Mouse (Mus musculus): ENCODE data around the gene Usp4. TPM values are rescaled to one million over a fixed set of nuclear protein-coding genes. Genes with fewer than 3 reads are reported as not detected.

Usp4 gene
- total and polyA plus RNA-seq, 2 experiments from 2014 or later, result 112 to 134 TPM

DNA sequence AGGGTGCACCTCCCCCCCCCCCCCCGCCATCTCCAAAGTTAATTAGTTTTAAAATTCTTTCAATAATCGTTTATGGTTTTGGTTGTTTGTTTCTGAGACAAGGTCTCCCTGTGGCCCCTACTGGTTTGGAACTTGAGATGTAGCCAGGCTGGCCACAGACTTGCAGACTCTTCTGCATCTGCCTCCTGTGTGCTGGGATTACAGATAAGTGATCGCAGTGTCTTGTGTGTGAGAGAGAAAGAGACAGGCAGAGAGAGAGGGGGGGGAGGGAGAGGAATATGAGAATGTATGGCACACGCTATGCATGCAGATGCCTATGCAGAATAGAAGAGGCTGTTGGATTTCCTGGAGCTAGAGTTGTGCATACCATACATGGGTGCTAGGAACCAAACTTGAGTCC, 2.1 kb downstream of the Usp4 start:
- Histone ChIP-seq H3K4me3 (ENCODE audit: low read depth, low read length) (no peak overlapping the region), H3K36me3 (ENCODE audit: insufficient read depth) (peaks cover 36% of the 10 kb centered on the region), H3K4me1 (ENCODE audit: insufficient read depth) (0 out of 2 replicates have a peak, but pooled peaks cover 11% of the 10 kb centered on the region), H3K27ac (ENCODE audit: low read depth, low read length) (no peak overlapping the region), H3K9ac (no peak overlapping the region), H3K9me3 (ENCODE audit: low read length) (no peaks in the 10 kb centered on the region), H3K27me3 (ENCODE audit: insufficient read depth, low read length) (no peaks in the 10 kb centered on the region), H3K4me2 (ENCODE audit: low read depth) (no peak overlapping the region)
- no peak for ATAC-seq
- no peak for TF ChIP-seq CTCF (IDR thresholded peaks at IDR 0.05; ENCODE audit: low read depth)
- DNase-seq, result no peak
- WGBS, result 94% methylated on average over 4 of the region's 4 CpGs

- Histone ChIP-seq H3K36me3 (ENCODE audit: insufficient read depth) (peaks cover 79% of the 10 kb centered on the region), H3K4me3 (ENCODE audit: low read depth, low read length) (no peak overlapping the region), H3K9me3 (ENCODE audit: low read length) (no peaks in the 10 kb centered on the region), H3K27ac (ENCODE audit: low read depth, low read length) (no peak overlapping the region), H3K9ac (no peak overlapping the region), H3K4me1 (ENCODE audit: insufficient read depth) (no peaks in the 10 kb centered on the region), H3K4me2 (ENCODE audit: low read depth) (no peak overlapping the region), H3K27me3 (ENCODE audit: insufficient read depth, low read length) (no peaks in the 10 kb centered on the region)
- no peak for ATAC-seq
- TF ChIP-seq CTCF (IDR thresholded peaks at IDR 0.05; ENCODE audit: low read depth), result no peak
- DNase-seq, result no peak
- WGBS, result 93% methylated on average over 9 of the region's 9 CpGs
These were observed 30.6 kb downstream of the Usp4 start for GRCm38 (mm10) chr9:108378234-108378633.

DNA sequence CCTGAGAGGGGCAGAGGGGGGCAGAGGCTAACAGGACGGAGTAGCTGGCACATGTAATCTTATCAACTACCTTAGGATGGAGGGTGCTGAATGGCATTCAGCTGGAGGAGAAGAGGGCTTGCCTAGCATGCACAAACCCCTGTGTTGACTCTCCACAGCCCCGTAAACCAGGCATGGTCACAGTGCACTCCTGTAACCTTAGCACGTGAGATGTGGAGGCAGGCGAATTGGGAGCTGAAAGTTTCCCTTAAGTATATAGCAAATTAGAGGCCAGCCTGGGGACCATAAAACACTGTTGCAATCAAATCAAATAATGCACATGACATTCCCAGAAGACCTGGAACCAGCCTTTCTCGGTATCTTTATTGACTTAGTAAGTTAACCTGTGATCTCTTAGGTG, 31.1 kb downstream of the Usp4 start:
- Histone ChIP-seq H3K4me1 (ENCODE audit: insufficient read depth) (no peaks in the 10 kb centered on the region), H3K4me3 (ENCODE audit: low read depth, low read length) (no peak overlapping the region), H3K27me3 (ENCODE audit: insufficient read depth, low read length) (no peaks in the 10 kb centered on the region), H3K27ac (ENCODE audit: low read depth, low read length) (no peak overlapping the region), H3K36me3 (ENCODE audit: insufficient read depth) (peaks cover 78% of the 10 kb centered on the region), H3K4me2 (ENCODE audit: low read depth) (no peak overlapping the region), H3K9ac (no peak overlapping the region), H3K9me3 (ENCODE audit: low read length) (no peaks in the 10 kb centered on the region)
- no peak for TF ChIP-seq CTCF (IDR thresholded peaks at IDR 0.05; ENCODE audit: low read depth)
- no peak for ATAC-seq
- 93% methylated on average over 5 of the region's 5 CpGs for WGBS
- DNase-seq, result no peak

DNA sequence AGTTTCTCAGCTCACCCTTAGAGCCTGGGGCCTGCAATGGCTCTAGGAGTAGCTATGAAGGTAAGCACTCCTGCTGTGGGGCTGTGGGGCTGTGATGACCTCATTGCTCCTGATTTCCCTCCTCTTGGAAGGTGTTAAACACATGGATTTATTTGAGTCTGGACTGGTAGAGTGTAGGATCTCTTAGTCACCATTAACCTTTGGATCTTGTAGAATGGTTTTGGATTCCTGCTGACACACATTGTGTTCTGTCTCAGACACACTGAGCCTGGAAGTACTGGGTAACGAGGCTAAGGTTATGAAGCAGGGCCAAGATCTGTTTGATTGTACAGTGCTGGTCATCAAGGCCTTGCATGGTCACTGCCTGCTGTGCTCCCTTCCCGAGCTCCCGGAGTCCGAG, 31.6 kb downstream of the Usp4 start:
- Histone ChIP-seq H3K4me1 (ENCODE audit: insufficient read depth) (no peaks in the 10 kb centered on the region), H3K4me3 (ENCODE audit: low read depth, low read length) (no peak overlapping the region), H3K36me3 (ENCODE audit: insufficient read depth) (peaks cover 78% of the 10 kb centered on the region), H3K27ac (ENCODE audit: low read depth, low read length) (no peak overlapping the region), H3K4me2 (ENCODE audit: low read depth) (no peak overlapping the region), H3K27me3 (ENCODE audit: insufficient read depth, low read length) (no peaks in the 10 kb centered on the region), H3K9me3 (ENCODE audit: low read length) (no peaks in the 10 kb centered on the region), H3K9ac (no peak overlapping the region)
- TF ChIP-seq CTCF (IDR thresholded peaks at IDR 0.05; ENCODE audit: low read depth), result no peak
- DNase-seq, result no peak
- WGBS, result 78% methylated on average over 4 of the region's 4 CpGs
- no peak for ATAC-seq

- Histone ChIP-seq H3K4me1 (ENCODE audit: insufficient read depth) (no peaks in the 10 kb centered on the region), H3K27me3 (ENCODE audit: insufficient read depth, low read length) (no peaks in the 10 kb centered on the region), H3K36me3 (ENCODE audit: insufficient read depth) (peaks cover 73% of the 10 kb centered on the region), H3K4me2 (ENCODE audit: low read depth) (no peak overlapping the region), H3K9me3 (ENCODE audit: low read length) (no peaks in the 10 kb centered on the region), H3K9ac (no peak overlapping the region), H3K27ac (ENCODE audit: low read depth, low read length) (no peak overlapping the region), H3K4me3 (ENCODE audit: low read depth, low read length) (no peak overlapping the region)
- DNase-seq (no peak), ATAC-seq (no peak)
- whole genome bisulfite sequencing, result 97% methylated on average over 9 of the region's 9 CpGs
- TF ChIP-seq CTCF (IDR thresholded peaks at IDR 0.05; ENCODE audit: low read depth), result no peak
These were observed 33.7 kb downstream of the Usp4 start for GRCm38 (mm10) chr9:108381382-108381781.

DNA sequence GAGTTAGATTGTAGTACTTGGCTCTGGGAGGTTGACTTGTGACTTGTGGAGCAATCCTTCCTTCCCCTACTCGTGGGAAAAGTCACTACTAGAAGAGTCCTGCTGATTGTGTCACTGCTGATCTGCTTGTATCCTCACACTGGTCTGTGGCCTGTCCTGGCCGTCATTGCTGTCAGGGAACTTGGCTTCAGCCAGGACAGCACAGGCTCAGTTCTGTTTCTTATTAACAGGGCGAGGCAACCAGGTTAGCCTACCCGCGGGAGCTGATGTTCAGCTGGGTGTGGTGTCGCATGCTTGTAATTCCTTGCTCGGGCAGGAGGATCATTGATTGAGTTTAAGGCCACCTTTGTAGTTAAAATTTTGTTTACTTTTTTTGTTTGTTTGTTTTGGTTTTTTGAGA, 37.4 kb downstream of the Usp4 start:
- Histone ChIP-seq H3K36me3 (ENCODE audit: insufficient read depth) (peaks cover 84% of the 10 kb centered on the region), H3K4me3 (ENCODE audit: low read depth, low read length) (no peak overlapping the region), H3K27ac (ENCODE audit: low read depth, low read length) (no peak overlapping the region), H3K4me2 (ENCODE audit: low read depth) (no peak overlapping the region), H3K4me1 (ENCODE audit: insufficient read depth) (no peaks in the 10 kb centered on the region), H3K9me3 (ENCODE audit: low read length) (no peaks in the 10 kb centered on the region), H3K27me3 (ENCODE audit: insufficient read depth, low read length) (no peaks in the 10 kb centered on the region), H3K9ac (no peak overlapping the region)
- no peak for TF ChIP-seq CTCF (IDR thresholded peaks at IDR 0.05; ENCODE audit: low read depth)
- 87% methylated on average over 7 of the region's 7 CpGs for WGBS
- no peak for DNase-seq
- no peak for ATAC-seq

- no peaks in the 10 kb centered on the region for H3K27me3 ChIP-seq (ENCODE audit: insufficient read depth, low read length)
- no peak overlapping the region for H3K4me2 ChIP-seq (ENCODE audit: low read depth)
- H3K4me3 ChIP-seq (ENCODE audit: low read depth, low read length), result no peak overlapping the region
- WGBS, result 87% methylated on average over 4 of the region's 4 CpGs
- no peak overlapping the region for H3K27ac ChIP-seq (ENCODE audit: low read depth, low read length)
- H3K4me1 ChIP-seq (ENCODE audit: insufficient read depth), result no peaks in the 10 kb centered on the region
- no peaks in the 10 kb centered on the region for H3K9me3 ChIP-seq (ENCODE audit: low read length)
- peaks cover 82% of the 10 kb centered on the region for H3K36me3 ChIP-seq (ENCODE audit: insufficient read depth)
- no peak for TF ChIP-seq CTCF (IDR thresholded peaks at IDR 0.05; ENCODE audit: low read depth)
- no peak overlapping the region for H3K9ac ChIP-seq
- ATAC-seq (no peak), DNase-seq (no peak)
These were observed 39.2 kb downstream of the Usp4 start for GRCm38 (mm10) chr9:108386816-108387215.

GRCm38 (mm10) chr9:108388601-108389000, 40.9 kb downstream of the Usp4 start:
- Histone ChIP-seq H3K27ac (ENCODE audit: low read depth, low read length) (no peak overlapping the region), H3K9ac (no peak overlapping the region), H3K9me3 (ENCODE audit: low read length) (no peaks in the 10 kb centered on the region), H3K4me3 (ENCODE audit: low read depth, low read length) (no peak overlapping the region), H3K27me3 (ENCODE audit: insufficient read depth, low read length) (no peaks in the 10 kb centered on the region), H3K4me1 (ENCODE audit: insufficient read depth) (no peaks in the 10 kb centered on the region), H3K4me2 (ENCODE audit: low read depth) (no peak overlapping the region), H3K36me3 (ENCODE audit: insufficient read depth) (peaks cover 84% of the 10 kb centered on the region)
- WGBS, result 83% methylated on average over 10 of the region's 10 CpGs
- no peak for DNase-seq
- ATAC-seq, result no peak
- TF ChIP-seq CTCF (IDR thresholded peaks at IDR 0.05; ENCODE audit: low read depth), result no peak

Measured in forebrain, postnatal 0 days (tissue).